Mouse (Mus musculus) hindbrain, embryonic 14.5 days (tissue): ENCODE measurements at regions not wholly inside any gene's neighbourhood (a gene's known extent, or its start where the extent isn't known, plus 50 kb on each side); places are given as distances from the start of the nearest gene placed in this dataset.
A peak's percentile ranks its signal among the peaks of the same experiment; 100 is the strongest.

Experiments
- ATAC-seq: fragments of 200-750 bp; cut with Nextera tagmentation; 2 replicates; pipeline ENCODE4 v1.8.0; 2017; ENCODE audit warnings: moderate number of reproducible peaks, mild to moderate bottlenecking, moderate TSS enrichment, moderate library complexity; ENCODE audit not compliant: low FRiP score
- DNase-seq: peaks from one replicate; pipeline ENCODE4 v3.0.0-alpha.2; 2015; ENCODE audit warnings: low spot score
- H3K27ac ChIP-seq: fragments of 300-500 bp; sonication (generic); 2 replicates; pipeline ENCODE4 v1.5.1; 2014; ENCODE audit warnings: mild to moderate bottlenecking, moderate library complexity
- H3K27me3 ChIP-seq: fragments of 300-500 bp; sonication (generic); 2 replicates; pipeline ENCODE4 v1.6.1; 2014; ENCODE audit warnings: mild to moderate bottlenecking, low read length, mixed read lengths; ENCODE audit not compliant: control insufficient read depth, insufficient read depth
- H3K36me3 ChIP-seq: fragments of 300-500 bp; sonication (generic); replicated peaks from 2 replicates; pipeline ENCODE4 v1.6.1; 2014; ENCODE audit not compliant: control insufficient read depth, insufficient read depth
- H3K4me1 ChIP-seq: fragments of 300-500 bp; sonication (generic); replicated peaks from 2 replicates; pipeline ENCODE4 v1.6.1; 2014; ENCODE audit warnings: antibody characterized with exemption, low read length, mixed read lengths; ENCODE audit not compliant: control insufficient read depth, insufficient read depth
- H3K4me2 ChIP-seq: fragments of 300-500 bp; sonication (generic); replicated peaks from 2 replicates; pipeline ENCODE4 v1.6.1; 2014; ENCODE audit warnings: mild to moderate bottlenecking, moderate library complexity
- H3K4me3 ChIP-seq: fragments of 300-500 bp; sonication (generic); replicated peaks from 2 replicates; pipeline ENCODE4 v1.5.1; 2014; ENCODE audit warnings: mild to moderate bottlenecking, low read length
- H3K9ac ChIP-seq: fragments of 300-500 bp; sonication (generic); 2 replicates; pipeline ENCODE4 v1.6.1; 2014
- H3K9me3 ChIP-seq: fragments of 300-500 bp; sonication (generic); 2 replicates; pipeline ENCODE4 v1.6.1; 2016; ENCODE audit warnings: low read length; ENCODE audit not compliant: control insufficient read depth
- WGBS: fragments of 180-500 bp; shearing (Covaris S2); extraction: QIAGEN DNeasy Blood & Tissue Kit; methylation state at CpG from one replicate; pipeline ENCODE4 v1.1.7; 2014; 5-methylcytosine and 5-hydroxymethylcytosine counted together

GRCm38 (mm10) chr12:50943340-50943739, 294.4 kb upstream of the Prkd1 start:
- no peaks in the 10 kb centered on the region for H3K36me3 ChIP-seq
- H3K27me3 ChIP-seq, result peaks cover 7% of the 10 kb centered on the region; the same call in 1 of the 2 replicates
- ATAC-seq, result peak; percentile 63; the same call in 1 of the 2 replicates
- no peak overlapping the region for H3K9ac ChIP-seq
- WGBS, result 52% methylated on average over 3 of the region's 3 CpGs
- DNase-seq, result no peak
- H3K9me3 ChIP-seq, result no peaks in the 10 kb centered on the region
- no peak overlapping the region for H3K4me3 ChIP-seq
- H3K27ac ChIP-seq, result no peak overlapping the region
- H3K4me1 ChIP-seq, result 0 out of 2 replicates have a peak, but pooled peaks cover 6% of the 10 kb centered on the region
- H3K4me2 ChIP-seq, result peak overlapping the region; percentile 60

GRCm38 (mm10) chr12:50935516-50935915, 286.6 kb upstream of the Prkd1 start:
- no peak for ATAC-seq
- H3K27me3 ChIP-seq, result no peaks in the 10 kb centered on the region
- no peak overlapping the region for H3K4me3 ChIP-seq
- H3K9ac ChIP-seq, result no peak overlapping the region
- no peaks in the 10 kb centered on the region for H3K36me3 ChIP-seq
- DNase-seq, result peak; percentile 30
- H3K4me1 ChIP-seq, result no peaks in the 10 kb centered on the region
- H3K4me2 ChIP-seq, result no peak overlapping the region
- 73% methylated on average over 5 of the region's 5 CpGs for WGBS
- H3K27ac ChIP-seq, result no peak overlapping the region
- no peaks in the 10 kb centered on the region for H3K9me3 ChIP-seq

- Histone ChIP-seq H3K4me1 (no peaks in the 10 kb centered on the region), H3K9me3 (no peaks in the 10 kb centered on the region), H3K4me2 (no peak overlapping the region), H3K9ac (no peak overlapping the region), H3K27me3 (no peaks in the 10 kb centered on the region), H3K36me3 (no peaks in the 10 kb centered on the region), H3K27ac (no peak overlapping the region), H3K4me3 (no peak overlapping the region)
- 99% methylated on average over 3 of the region's 3 CpGs for WGBS
- no peak for DNase-seq
- ATAC-seq, result no peak
These were observed 283.6 kb upstream of the Prkd1 start for GRCm38 (mm10) chr12:50932496-50932895.

DNA sequence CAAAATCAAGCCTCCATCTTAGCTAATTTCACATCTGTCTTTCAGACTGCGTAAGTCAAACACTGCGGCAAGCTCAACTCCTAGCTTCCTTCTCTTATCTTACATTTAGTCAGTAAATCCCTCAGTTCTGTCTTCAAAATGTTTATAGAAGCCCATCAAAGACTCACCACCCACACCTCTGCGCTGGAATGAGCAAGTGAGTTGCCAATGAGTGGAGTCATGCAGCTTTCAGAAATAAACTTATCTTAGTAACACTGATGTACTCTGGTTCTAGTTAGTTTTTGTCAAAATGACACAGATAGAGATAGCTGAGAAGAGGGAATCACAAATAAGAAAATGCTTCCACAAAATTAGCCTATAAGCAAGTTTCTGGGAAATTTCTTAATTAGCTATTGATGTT, 280.7 kb upstream of the Prkd1 start:
- no peaks in the 10 kb centered on the region for H3K36me3 ChIP-seq
- no peak overlapping the region for H3K4me3 ChIP-seq
- H3K9me3 ChIP-seq, result no peaks in the 10 kb centered on the region
- no peak overlapping the region for H3K27ac ChIP-seq
- H3K4me1 ChIP-seq, result no peaks in the 10 kb centered on the region
- WGBS, result 89% methylated on average over 3 of the region's 3 CpGs
- no peak overlapping the region for H3K4me2 ChIP-seq
- no peak for DNase-seq
- no peaks in the 10 kb centered on the region for H3K27me3 ChIP-seq
- no peak overlapping the region for H3K9ac ChIP-seq
- no peak for ATAC-seq

GRCm38 (mm10) chr12:50926234-50926633, 277.3 kb upstream of the Prkd1 start:
- ATAC-seq, result no peak
- WGBS, result 25% methylated on average over 2 of the region's 2 CpGs
- Histone ChIP-seq H3K4me3 (no peak overlapping the region), H3K27ac (no peak overlapping the region), H3K9me3 (no peaks in the 10 kb centered on the region), H3K4me1 (no peaks in the 10 kb centered on the region), H3K9ac (no peak overlapping the region), H3K36me3 (no peaks in the 10 kb centered on the region), H3K4me2 (no peak overlapping the region), H3K27me3 (no peaks in the 10 kb centered on the region)
- no peak for DNase-seq

GRCm38 (mm10) chr12:50921739-50922138, 272.8 kb upstream of the Prkd1 start:
- no peaks in the 10 kb centered on the region for H3K4me1 ChIP-seq
- 96% methylated on average over 1 of the region's 1 CpGs for WGBS
- DNase-seq (no peak), ATAC-seq (no peak)
- no peaks in the 10 kb centered on the region for H3K27me3 ChIP-seq
- H3K27ac ChIP-seq, result no peak overlapping the region
- H3K36me3 ChIP-seq, result no peaks in the 10 kb centered on the region
- H3K4me3 ChIP-seq, result no peak overlapping the region
- H3K9ac ChIP-seq, result no peak overlapping the region
- H3K9me3 ChIP-seq, result no peaks in the 10 kb centered on the region
- H3K4me2 ChIP-seq, result no peak overlapping the region

- ATAC-seq (no peak), DNase-seq (no peak)
- Histone ChIP-seq H3K9ac (no peak overlapping the region), H3K27me3 (no peaks in the 10 kb centered on the region), H3K36me3 (no peaks in the 10 kb centered on the region), H3K9me3 (no peaks in the 10 kb centered on the region), H3K4me1 (no peaks in the 10 kb centered on the region), H3K27ac (no peak overlapping the region), H3K4me2 (no peak overlapping the region), H3K4me3 (no peak overlapping the region)
- WGBS, result 80% methylated on average over 13 of the region's 13 CpGs
These were observed 250.9 kb upstream of the Prkd1 start for GRCm38 (mm10) chr12:50899609-50900447.

DNA sequence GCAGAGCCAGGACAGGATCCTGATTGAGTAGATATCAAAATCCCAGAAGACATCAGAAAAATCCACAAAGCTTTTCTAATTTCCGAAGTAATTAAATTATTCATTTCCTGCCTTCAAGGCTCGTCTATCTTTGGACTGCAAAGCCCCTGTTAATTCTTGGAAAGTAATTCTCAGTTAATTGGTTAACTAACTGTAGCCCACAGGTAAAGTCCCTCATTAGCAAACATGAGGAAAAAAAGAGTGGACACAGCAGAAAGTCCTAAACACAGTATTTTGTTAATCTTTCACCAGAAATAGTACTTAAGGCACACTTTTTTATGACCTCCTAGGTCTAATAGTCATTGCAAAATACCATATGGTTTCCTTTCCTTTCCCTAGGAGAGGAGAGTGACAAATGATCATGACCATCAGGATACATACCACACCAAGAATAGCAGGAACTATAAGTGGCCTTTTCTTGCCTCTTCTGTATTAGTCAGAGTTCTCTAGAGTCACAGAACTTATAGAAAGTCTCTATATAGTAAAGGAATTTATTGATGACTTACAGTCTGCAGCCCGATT, 248.8 kb upstream of the Prkd1 start:
- 76% methylated on average over 3 of the region's 3 CpGs for WGBS
- Histone ChIP-seq H3K27me3 (no peaks in the 10 kb centered on the region), H3K9me3 (no peaks in the 10 kb centered on the region), H3K36me3 (no peaks in the 10 kb centered on the region), H3K9ac (no peak overlapping the region), H3K27ac (no peak overlapping the region), H3K4me2 (no peak overlapping the region), H3K4me1 (no peaks in the 10 kb centered on the region), H3K4me3 (no peak overlapping the region)
- no peak for DNase-seq
- ATAC-seq, result no peak

DNA sequence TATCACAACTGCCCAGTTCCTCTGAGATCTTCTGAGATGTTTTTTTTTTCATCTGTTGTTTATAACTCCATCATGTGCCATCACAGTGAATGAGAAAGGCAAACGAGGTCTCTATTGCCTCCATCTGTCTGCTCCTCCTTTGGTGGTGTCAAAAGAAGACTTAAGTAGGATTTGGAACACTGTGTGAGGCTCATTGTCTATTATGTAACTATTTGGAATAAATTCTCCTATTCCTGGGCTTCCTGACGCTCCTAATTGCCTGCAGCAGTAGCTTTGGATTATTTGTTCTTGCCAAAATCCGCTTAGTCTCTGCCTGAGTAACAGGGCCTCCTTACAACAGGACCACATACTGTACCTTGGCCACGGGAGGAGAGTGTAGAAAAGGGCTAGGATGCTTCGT, 244.7 kb upstream of the Prkd1 start:
- ATAC-seq (no peak), DNase-seq (no peak)
- 55% methylated on average over 5 of the region's 5 CpGs for WGBS
- no peak overlapping the region for H3K4me3 ChIP-seq
- H3K36me3 ChIP-seq, result no peaks in the 10 kb centered on the region
- no peaks in the 10 kb centered on the region for H3K4me1 ChIP-seq
- no peak overlapping the region for H3K27ac ChIP-seq
- no peaks in the 10 kb centered on the region for H3K9me3 ChIP-seq
- no peak overlapping the region for H3K4me2 ChIP-seq
- H3K9ac ChIP-seq, result no peak overlapping the region
- H3K27me3 ChIP-seq, result no peaks in the 10 kb centered on the region
